Mouse (Mus musculus) kidney, postnatal 0 days (tissue): ENCODE measurements around the gene Rps6kb1. TPM values are rescaled to one million over a fixed set of nuclear protein-coding genes. Genes with fewer than 3 reads are reported as not detected.
A peak's percentile ranks its signal among the peaks of the same experiment; 100 is the strongest.

Experiments
- ATAC-seq: fragments of 200-750 bp; cut with Nextera tagmentation; replicated peaks from 2 replicates; pipeline ENCODE4 v1.8.0; 2017; ENCODE audit warnings: low read depth, moderate number of reproducible peaks, moderate TSS enrichment, moderate library complexity; ENCODE audit not compliant: low FRiP score
- DNase-seq: peaks from one replicate; pipeline ENCODE4 v3.0.0-alpha.2; 2016; ENCODE audit warnings: low spot score
- H3K27ac ChIP-seq: fragments of 300-500 bp; sonication (generic); 2 replicates; pipeline ENCODE4 v1.5.1; 2014; ENCODE audit warnings: mild to moderate bottlenecking
- H3K27me3 ChIP-seq: fragments of 300-500 bp; sonication (generic); 2 replicates; pipeline ENCODE4 v1.6.1; 2014; ENCODE audit warnings: low read length, mixed read lengths; ENCODE audit not compliant: insufficient read depth
- H3K36me3 ChIP-seq: fragments of 300-500 bp; sonication (generic); 2 replicates; pipeline ENCODE4 v1.6.1; 2014; ENCODE audit warnings: low read length, mixed read lengths; ENCODE audit not compliant: insufficient read depth
- H3K4me1 ChIP-seq: fragments of 300-500 bp; sonication (generic); replicated peaks from 2 replicates; pipeline ENCODE4 v1.6.1; 2014; ENCODE audit warnings: antibody characterized with exemption, low read length, mixed read lengths; ENCODE audit not compliant: insufficient read depth
- H3K4me2 ChIP-seq: fragments of 300-500 bp; sonication (generic); 2 replicates; pipeline ENCODE4 v1.6.1; 2014; ENCODE audit warnings: mild to moderate bottlenecking, low read length, moderate library complexity, mixed read lengths
- H3K4me3 ChIP-seq: fragments of 300-500 bp; sonication (generic); replicated peaks from 2 replicates; pipeline ENCODE4 v1.5.1; 2014; ENCODE audit warnings: low read depth, low read length
- H3K9ac ChIP-seq: fragments of 300-500 bp; sonication (generic); 2 replicates; pipeline ENCODE4 v1.6.1; 2014; ENCODE audit warnings: low read depth, low read length
- H3K9me3 ChIP-seq: fragments of 300-500 bp; sonication (generic); replicated peaks from 2 replicates; pipeline ENCODE4 v1.6.1; 2016; ENCODE audit warnings: low read length, inconsistent platforms, mixed read lengths
- CTCF ChIP-seq: IDR thresholded peaks from 2 replicates; pipeline ENCODE4 v1.5.1; 2016; ENCODE audit warnings: antibody characterized with exemption, low read depth, mild to moderate bottlenecking, moderate library complexity
- WGBS: fragments of 180-500 bp; shearing (Covaris S2); extraction: QIAGEN DNeasy Blood & Tissue Kit; methylation state at CpG from one replicate; pipeline ENCODE4 v1.1.7; 2014; 5-methylcytosine and 5-hydroxymethylcytosine counted together
- polyA plus RNA-seq: library from polyadenylated mRNA; unstranded; fragments of >200 nt; fragmentation: Nextera tagmentation; extraction: Ambion mirVana; gene quantifications from 2 replicates; pipeline ENCODE4 v1.2.1, GENCODE M21; 2015

Gene Rps6kb1
- polyA plus RNA-seq: 50.8 and 55.8 TPM in 2 replicates

- Histone ChIP-seq H3K4me3 (peak within 1 kb of the TSS; percentile 89), H3K27ac (peak within 1 kb of the TSS; percentile 87), H3K4me2 (peak within 1 kb of the TSS; percentile 72), H3K9me3 (no peaks in the 10 kb centered on the region), H3K36me3 (no peaks in the 10 kb centered on the region), H3K9ac (peak within 1 kb of the TSS; percentile 95), H3K27me3 (no peaks in the 10 kb centered on the region), H3K4me1 (0 out of 2 replicates have a peak, but pooled peaks cover 3% of the 10 kb centered on the region)
- WGBS: under 1% methylated on average over 43 of the region's 43 CpGs
- peak; percentile 100 for DNase-seq
- TF ChIP-seq CTCF: no peak
- peak; percentile 96 for ATAC-seq
These were observed at the start of gene Rps6kb1, which contains the start of gene Tubd1 for GRCm38 (mm10) chr11:86544639-86545299. TSS of gene Rps6kb1 (minus strand) at chr11:86544805. TSS of gene Tubd1 (plus strand) at chr11:86544991.

GRCm38 (mm10) chr11:86593443-86593842, 48.8 kb upstream of the Rps6kb1 start:
- Histone ChIP-seq H3K36me3 (peaks cover 4% of the 10 kb centered on the region; the same call in 1 of the 2 replicates), H3K27me3 (no peaks in the 10 kb centered on the region), H3K9me3 (no peaks in the 10 kb centered on the region), H3K27ac (peak overlapping the region; percentile 68), H3K4me3 (no peak overlapping the region), H3K4me2 (no peak overlapping the region), H3K4me1 (peaks cover 6% of the 10 kb centered on the region; the same call in 1 of the 2 replicates), H3K9ac (no peak overlapping the region)
- TF ChIP-seq CTCF: no peak
- ATAC-seq: no peak
- 84% methylated on average over 5 of the region's 5 CpGs for WGBS
- DNase-seq: no peak

GRCm38 (mm10) chr11:86592993-86593392, 48.4 kb upstream of the Rps6kb1 start:
- 17% methylated on average over 3 of the region's 3 CpGs for WGBS
- peak; percentile 33; the same call in 1 of the 2 replicates for ATAC-seq
- Histone ChIP-seq H3K36me3 (no peaks in the 10 kb centered on the region), H3K27ac (peak overlapping the region; percentile 68), H3K4me3 (no peak overlapping the region), H3K4me1 (peaks cover 6% of the 10 kb centered on the region; the same call in 1 of the 2 replicates), H3K9ac (no peak overlapping the region), H3K9me3 (no peaks in the 10 kb centered on the region), H3K4me2 (no peak overlapping the region), H3K27me3 (no peaks in the 10 kb centered on the region)
- DNase-seq: peak; percentile 63
- TF ChIP-seq CTCF: no peak

- Histone ChIP-seq H3K4me1 (peaks cover 6% of the 10 kb centered on the region; the same call in 1 of the 2 replicates), H3K4me2 (no peak overlapping the region), H3K9me3 (no peaks in the 10 kb centered on the region), H3K27ac (peak overlapping the region; percentile 52), H3K36me3 (no peaks in the 10 kb centered on the region), H3K4me3 (no peak overlapping the region), H3K9ac (no peak overlapping the region), H3K27me3 (no peaks in the 10 kb centered on the region)
- DNase-seq (no peak), ATAC-seq (no peak)
- 89% methylated on average over 2 of the region's 2 CpGs for WGBS
- TF ChIP-seq CTCF: no peak
These were observed 47.5 kb upstream of the Rps6kb1 start for GRCm38 (mm10) chr11:86591931-86592616.

- no peak for ATAC-seq
- no peak for TF ChIP-seq CTCF
- no peak for DNase-seq
- no peak overlapping the region for H3K4me3 ChIP-seq
- H3K4me2 ChIP-seq: no peak overlapping the region
- WGBS: 81% methylated on average over 4 of the region's 4 CpGs
- H3K9me3 ChIP-seq: no peaks in the 10 kb centered on the region
- no peak overlapping the region; the same call in 1 of the 2 replicates for H3K27ac ChIP-seq
- peaks cover 6% of the 10 kb centered on the region; the same call in 1 of the 2 replicates for H3K4me1 ChIP-seq
- H3K9ac ChIP-seq: no peak overlapping the region
- no peaks in the 10 kb centered on the region for H3K36me3 ChIP-seq
- no peaks in the 10 kb centered on the region for H3K27me3 ChIP-seq
These were observed 46.8 kb upstream of the Rps6kb1 start for GRCm38 (mm10) chr11:86591301-86591845.

GRCm38 (mm10) chr11:86590579-86590978, 46.0 kb upstream of the Rps6kb1 start:
- no peak overlapping the region for H3K4me2 ChIP-seq
- no peak for TF ChIP-seq CTCF
- no peak overlapping the region for H3K4me3 ChIP-seq
- 92% methylated on average over 10 of the region's 10 CpGs for WGBS
- no peak overlapping the region for H3K27ac ChIP-seq
- no peaks in the 10 kb centered on the region for H3K27me3 ChIP-seq
- ATAC-seq: no peak
- DNase-seq: no peak
- peaks cover 6% of the 10 kb centered on the region; the same call in 1 of the 2 replicates for H3K4me1 ChIP-seq
- H3K36me3 ChIP-seq: no peaks in the 10 kb centered on the region
- H3K9ac ChIP-seq: no peak overlapping the region
- no peaks in the 10 kb centered on the region for H3K9me3 ChIP-seq
